Mouse (Mus musculus): ENCODE data around the gene Trmt112. TPM values are rescaled to one million over a fixed set of nuclear protein-coding genes. Genes with fewer than 3 reads are reported as not detected.
"Not testable (repeated sequence)": the region's sequence is repeated elsewhere in the genome, so short reads cannot be mapped to it uniquely, and the experiment has no call there.

The Trmt112 gene
- 100 to 1,000 TPM in 1 of 2 experiments, 10 to 100 TPM in 1; 98.3 to 101 TPM for total RNA-seq (2021)
- long read RNA-seq, experiment 1, transcript Trmt112-202 (4 exons, 985 nt): major isoform, 52 of 57 reads
- long read RNA-seq, experiment 1, partial matches to known transcripts: 1 of 57 reads
- long read RNA-seq, experiment 1, other reads (novel, unspliced or antisense): 1 of 57 reads
- long read RNA-seq, experiment 2, transcript Trmt112-202 (4 exons, 985 nt): major isoform, 53 of 58 reads
- long read RNA-seq, experiment 2, partial matches to known transcripts: 3 of 58 reads
- long read RNA-seq, experiment 2, other reads (novel, unspliced or antisense): 0 of 58 reads

- peak; percentile 64 to 81 for DNase-seq (ENCODE audit: low spot score in 2 of 2)
These were observed at the start of gene Trmt112, which contains the start of gene Prdx5 for GRCm38 (mm10) chr19:6909507-6910289. Gene Trmt112, plus strand, starts transcription at chr19:6909698. Gene Prdx5, minus strand, starts transcription at chr19:6910106.

GRCm38 (mm10) chr19:6859971-6860370 is 49.5 kb upstream of the Trmt112 start:
- DNase-seq (ENCODE audit: low spot score in 2 of 2): no peak

- no peak for DNase-seq (ENCODE audit: low spot score in 2 of 2)
These were observed 48.8 kb upstream of the Trmt112 start for GRCm38 (mm10) chr19:6860706-6861105.

GRCm38 (mm10) chr19:6861451-6861850 is 48.0 kb upstream of the Trmt112 start:
- no peak for DNase-seq (ENCODE audit: low spot score in 2 of 2)

- no peak for DNase-seq (ENCODE audit: low spot score in 2 of 2)
These were observed 40.1 kb upstream of the Trmt112 start for GRCm38 (mm10) chr19:6869355-6869754.

- DNase-seq (ENCODE audit: low spot score in 2 of 2): no peak
These were observed 37.8 kb upstream of the Trmt112 start for GRCm38 (mm10) chr19:6871574-6872271.

GRCm38 (mm10) chr19:6872701-6873100 is 36.8 kb upstream of the Trmt112 start:
- no peak for DNase-seq (ENCODE audit: low spot score in 2 of 2)

GRCm38 (mm10) chr19:6874257-6874656 is 35.2 kb upstream of the Trmt112 start:
- no peak for DNase-seq (ENCODE audit: low spot score in 2 of 2)

GRCm38 (mm10) chr19:6875834-6876233 is 33.7 kb upstream of the Trmt112 start:
- DNase-seq (ENCODE audit: low spot score in 2 of 2): no peak

GRCm38 (mm10) chr19:6876799-6877198 is 32.7 kb upstream of the Trmt112 start:
- DNase-seq (ENCODE audit: low spot score in 2 of 2): no peak

GRCm38 (mm10) chr19:6877965-6878364 is 31.5 kb upstream of the Trmt112 start:
- no peak for DNase-seq (ENCODE audit: low spot score in 2 of 2)

- no peak for DNase-seq (ENCODE audit: low spot score in 2 of 2)
These were observed 17.0 kb upstream of the Trmt112 start for GRCm38 (mm10) chr19:6892512-6892911.

- DNase-seq (ENCODE audit: low spot score in 2 of 2): no peak
These were observed 15.6 kb upstream of the Trmt112 start for GRCm38 (mm10) chr19:6893731-6894451.

- not testable (repeated sequence) for DNase-seq (ENCODE audit: low spot score in 2 of 2)
These were observed 13.7 kb upstream of the Trmt112 start for GRCm38 (mm10) chr19:6895608-6896305.

- no peak for DNase-seq (ENCODE audit: low spot score in 2 of 2)
These were observed 9.9 kb upstream of the Trmt112 start for GRCm38 (mm10) chr19:6899641-6900040.

GRCm38 (mm10) chr19:6903031-6903430 is 6.5 kb upstream of the Trmt112 start:
- DNase-seq (ENCODE audit: low spot score in 2 of 2): no peak

- no peak for DNase-seq (ENCODE audit: low spot score in 2 of 2)
These were observed 4.7 kb upstream of the Trmt112 start for GRCm38 (mm10) chr19:6904846-6905245.

- DNase-seq (ENCODE audit: low spot score in 2 of 2): no peak
These were observed 3.9 kb upstream of the Trmt112 start for GRCm38 (mm10) chr19:6905498-6906159.

GRCm38 (mm10) chr19:6906199-6906598 is 3.3 kb upstream of the Trmt112 start:
- no peak for DNase-seq (ENCODE audit: low spot score in 2 of 2)

GRCm38 (mm10) chr19:6907094-6907493 is 2.4 kb upstream of the Trmt112 start:
- no peak for DNase-seq (ENCODE audit: low spot score in 2 of 2)
